Mouse (Mus musculus) left cerebral cortex, postnatal 14 days (tissue): ENCODE data around the gene F3. TPM values are rescaled to one million over a fixed set of nuclear protein-coding genes. Genes with fewer than 3 reads are reported as not detected.
A peak's percentile ranks its signal among the peaks of the same experiment; 100 is the strongest.

Experiments
- DNase-seq, 2 experiments: peaks; one replicate each; pipeline ENCODE4 v3.0.0; 2021 to 2022; ENCODE audit warnings: low spot score in 2 of 2, mixed read lengths in 1 of 2
- intact Hi-C: fragments of 180-260 bp; cut with DNase I; formaldehyde crosslinking; loops from one replicate; pipeline ENCODE4 v1.15.1; 2025
- total RNA-seq, 2 experiments: library from RNA; stranded (reverse); gene quantifications; 2 replicates each; pipeline ENCODE4 v1.2.3; 2021

F3 gene
- total RNA-seq, 2 experiments from 2014 or later, result 42.8 to 47.9 TPM

GRCm38 (mm10) chr3:121703155-121703879, 20.0 kb upstream of the F3 start:
- intact Hi-C loops, result no loop called here
- DNase-seq, result no peak

DNA sequence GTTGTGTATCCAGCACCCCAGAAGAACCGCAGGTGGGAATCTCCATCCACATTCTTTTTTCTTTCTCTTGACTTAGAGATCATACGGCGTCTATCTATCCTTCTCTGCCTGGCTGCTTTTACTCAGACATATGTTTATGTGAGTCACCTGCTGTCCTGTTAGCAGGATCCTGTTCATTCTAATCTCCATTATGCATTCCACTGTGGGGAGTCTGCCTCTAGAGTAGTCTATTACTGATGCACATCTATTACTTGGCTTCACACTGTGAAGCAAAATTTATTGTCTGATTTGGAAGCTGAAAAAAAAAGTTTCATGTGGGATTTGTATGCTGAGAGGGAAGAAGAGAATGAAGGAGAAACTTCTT, 19.5 kb upstream of the F3 start:
- no peak for DNase-seq
- intact Hi-C loops, result no loop called here

DNA sequence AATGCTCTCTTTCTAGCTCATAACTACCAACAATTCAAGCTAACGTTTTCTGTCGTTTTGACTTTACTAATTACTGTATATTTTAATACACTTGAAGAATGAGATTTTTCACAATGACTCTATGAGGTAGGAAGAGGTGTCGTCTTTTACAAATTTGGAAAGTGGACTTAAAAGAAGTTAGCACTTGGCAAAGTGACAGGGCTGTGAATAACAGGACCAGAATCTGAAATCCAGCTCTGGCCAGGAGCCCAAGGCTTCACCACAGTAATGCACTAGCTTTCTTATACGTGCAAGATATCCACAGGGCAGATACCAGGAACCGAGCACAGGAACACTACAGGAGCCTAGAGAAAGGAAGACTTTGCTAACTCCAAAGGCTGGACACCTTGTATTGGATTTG, 17.2 kb upstream of the F3 start:
- intact Hi-C loops, result no loop called here
- no peak for DNase-seq

GRCm38 (mm10) chr3:121707106-121707505, 16.2 kb upstream of the F3 start:
- intact Hi-C loops, result no loop called here
- DNase-seq, result no peak

- DNase-seq, result peak in 1 of 2 experiments; percentile 47
- intact Hi-C loops, result no loop called here
These were observed 12.3 kb upstream of the F3 start for GRCm38 (mm10) chr3:121710894-121711531.

GRCm38 (mm10) chr3:121712222-121712621, 11.1 kb upstream of the F3 start:
- intact Hi-C loops, result no loop called here
- DNase-seq, result no peak

DNA sequence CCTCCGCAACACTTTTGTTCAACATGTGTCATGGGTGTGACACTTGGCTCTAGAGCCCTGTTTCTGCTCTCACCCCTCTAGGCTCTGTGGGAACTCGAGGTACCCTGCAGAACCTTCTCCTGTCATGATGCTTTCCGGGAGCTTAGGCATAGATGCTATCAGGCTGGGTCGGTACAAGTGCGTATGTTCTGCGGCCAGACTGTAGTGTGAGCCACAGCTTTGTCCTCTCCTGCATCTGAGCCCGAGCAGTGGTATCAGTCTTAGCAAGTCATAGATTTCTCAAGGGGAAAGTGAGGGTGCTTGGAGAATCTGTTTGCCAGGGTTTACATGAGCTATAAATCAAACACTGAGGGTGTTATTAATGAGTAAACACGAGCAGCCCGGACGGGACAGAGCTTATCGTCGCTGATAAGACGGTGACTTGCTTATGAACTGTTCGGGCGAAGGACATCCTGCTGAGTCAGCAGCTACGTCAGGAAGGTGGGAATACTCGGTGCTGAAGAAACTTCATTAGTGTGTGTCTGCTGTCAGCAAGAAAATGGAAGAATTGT, 10.1 kb upstream of the F3 start:
- intact Hi-C loops, result no loop called here
- no peak for DNase-seq

- intact Hi-C loops, result no loop called here
- no peak for DNase-seq
These were observed 9.5 kb upstream of the F3 start for GRCm38 (mm10) chr3:121713816-121714215.

- DNase-seq, result no peak
- intact Hi-C loops, result no loop called here
These were observed 8.9 kb upstream of the F3 start for GRCm38 (mm10) chr3:121714461-121714860.

DNA sequence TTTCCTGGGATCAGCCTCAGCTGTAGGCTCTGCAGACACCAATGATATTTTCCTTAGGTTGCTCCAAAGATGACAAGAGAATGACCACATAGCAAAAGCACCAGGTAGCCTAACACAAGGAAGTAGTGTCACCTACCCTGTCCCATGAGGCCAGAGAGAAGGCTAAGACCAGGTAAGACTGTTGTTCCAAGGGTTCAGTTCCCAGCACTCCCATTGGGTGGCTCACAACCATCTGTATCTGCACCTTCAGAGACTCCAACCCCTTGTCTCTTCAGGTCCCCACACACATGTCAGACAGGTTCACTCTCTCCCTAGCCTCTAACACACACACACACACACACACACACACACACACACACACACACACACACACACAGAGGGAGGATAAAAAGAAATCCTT, 8.0 kb upstream of the F3 start:
- no peak for DNase-seq
- intact Hi-C loops, result no loop called here

DNA sequence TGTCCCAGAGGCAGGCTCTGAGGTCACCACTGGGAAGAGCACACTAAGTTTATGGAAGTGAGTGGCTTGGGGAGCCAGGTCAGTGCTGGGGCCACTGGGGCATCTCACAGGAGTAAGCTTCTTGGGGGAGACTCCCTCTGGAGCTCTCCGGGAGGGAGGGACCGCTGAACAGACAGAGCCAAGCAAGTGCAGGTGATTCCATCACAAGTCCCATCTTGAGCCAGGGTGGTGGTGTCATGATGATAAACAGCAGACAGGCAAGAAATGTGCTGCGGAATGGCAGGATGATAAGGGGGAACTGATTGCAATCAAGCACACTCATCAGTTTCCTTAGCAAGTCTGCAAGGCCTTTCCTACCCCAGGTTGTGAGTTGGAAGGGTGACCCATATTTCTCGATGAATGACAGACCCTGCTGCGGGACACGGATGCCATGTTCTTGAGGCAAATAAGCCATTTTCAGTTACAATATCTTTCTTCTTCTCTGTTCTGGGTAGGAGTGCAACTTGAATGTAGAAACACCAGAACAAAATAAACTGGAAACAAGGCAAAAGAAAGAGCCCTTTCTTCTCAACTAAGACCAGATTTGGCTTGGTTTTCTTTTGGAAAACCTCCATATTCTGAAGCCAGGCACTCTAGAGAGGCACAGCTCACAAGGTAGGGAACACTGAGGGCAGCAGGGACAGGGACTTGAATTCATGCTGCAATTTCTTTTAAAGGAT, 7.4 kb upstream of the F3 start:
- peak in 1 of 2 experiments; percentile 64 for DNase-seq
- intact Hi-C loops, result no loop called here

DNA sequence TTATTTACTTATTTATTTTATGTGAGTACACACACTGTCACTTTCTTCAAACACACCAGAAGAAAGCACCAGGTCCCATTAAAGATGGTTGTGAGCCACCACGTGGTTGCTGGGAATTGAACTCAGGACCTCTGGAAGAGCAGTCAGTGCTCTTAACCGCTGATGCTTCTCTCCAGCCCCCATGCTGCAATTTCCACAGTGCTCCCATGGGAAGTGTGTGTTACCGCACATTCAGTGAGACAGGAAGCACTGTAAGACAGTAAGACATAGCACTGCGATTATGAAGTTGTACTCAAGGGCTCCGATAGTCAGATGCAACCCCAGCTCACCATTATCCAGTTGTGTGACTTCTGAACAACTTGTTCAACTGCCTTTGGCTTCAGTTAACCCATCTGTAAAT, 6.9 kb upstream of the F3 start:
- DNase-seq, result no peak
- intact Hi-C loops, result no loop called here

- intact Hi-C loops, result no loop called here
- no peak for DNase-seq
These were observed 4.7 kb upstream of the F3 start for GRCm38 (mm10) chr3:121718679-121719078.

DNA sequence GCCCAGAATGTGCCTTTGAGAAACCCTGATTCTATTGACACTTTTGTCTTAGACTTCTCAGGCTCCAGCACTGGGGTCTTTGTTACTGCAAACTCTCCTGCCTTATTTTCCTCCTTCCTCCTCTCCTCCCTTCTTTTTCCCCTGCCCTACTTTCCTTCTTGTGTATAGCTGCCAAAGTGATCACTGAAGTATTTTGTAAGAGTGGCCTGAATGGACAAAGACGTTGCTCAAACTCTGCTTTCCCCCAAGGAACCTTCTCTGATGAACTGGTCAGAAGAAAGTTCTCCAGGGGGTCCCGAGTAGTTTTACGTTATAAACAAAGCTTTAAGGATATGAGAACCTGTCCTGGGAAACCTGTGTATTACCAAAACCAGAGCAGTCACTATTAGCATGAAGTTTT, 3.6 kb upstream of the F3 start:
- no peak for DNase-seq
- intact Hi-C loops, result no loop called here

- DNase-seq, result no peak
These were observed 2.3 kb upstream of the F3 start for GRCm38 (mm10) chr3:121720801-121721690.

GRCm38 (mm10) chr3:121721691-121722070, 1.7 kb upstream of the F3 start:
- intact Hi-C loops, result loop anchor here (1.0 kb wide), 1 partner anchor 85 kb away; no protein-coding TSS in a partner anchor
- DNase-seq, result no peak

More at GRCm38 (mm10) chr3:121720801-121721690, 2.3 kb upstream of the F3 start:
- intact Hi-C loops, result no loop called here

GRCm38 (mm10) chr3:121723968-121724524, 709 bp downstream of the F3 start:
- intact Hi-C loops, result no loop called here
- no peak for DNase-seq

- intact Hi-C loops, result no loop called here
- DNase-seq, result no peak
These were observed 1.2 kb downstream of the F3 start for GRCm38 (mm10) chr3:121724553-121724952.

DNA sequence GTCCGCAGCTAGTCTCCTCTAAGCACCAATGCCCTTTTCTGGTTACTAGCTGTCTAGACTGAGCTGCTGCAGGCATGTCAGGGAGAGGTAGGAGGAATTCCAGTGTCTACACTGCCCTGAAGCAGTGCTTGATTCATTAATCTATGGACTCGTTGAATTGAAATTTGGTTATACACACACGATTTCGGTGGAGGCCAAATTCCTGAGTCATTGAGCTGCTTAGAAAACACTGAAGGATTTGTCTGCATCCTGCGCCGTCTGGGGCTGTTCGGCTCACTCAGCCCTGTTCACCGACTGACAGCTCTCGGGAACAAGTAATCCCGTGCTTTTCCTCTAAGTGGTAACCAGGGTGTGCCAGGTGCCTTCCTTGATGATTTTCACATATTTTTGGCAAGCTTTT, 2.3 kb downstream of the F3 start:
- DNase-seq, result no peak
- intact Hi-C loops, result no loop called here
